Mouse (Mus musculus) heart, adult 11 months (tissue): ENCODE measurements at regions not wholly inside any gene's neighbourhood (a gene's known extent, or its start where the extent isn't known, plus 50 kb on each side); places are given as distances from the start of the nearest gene placed in this dataset.

ENCODE experiments used
- DNase-seq: peaks from one replicate; pipeline ENCODE4 v3.0.0; 2022

DNA sequence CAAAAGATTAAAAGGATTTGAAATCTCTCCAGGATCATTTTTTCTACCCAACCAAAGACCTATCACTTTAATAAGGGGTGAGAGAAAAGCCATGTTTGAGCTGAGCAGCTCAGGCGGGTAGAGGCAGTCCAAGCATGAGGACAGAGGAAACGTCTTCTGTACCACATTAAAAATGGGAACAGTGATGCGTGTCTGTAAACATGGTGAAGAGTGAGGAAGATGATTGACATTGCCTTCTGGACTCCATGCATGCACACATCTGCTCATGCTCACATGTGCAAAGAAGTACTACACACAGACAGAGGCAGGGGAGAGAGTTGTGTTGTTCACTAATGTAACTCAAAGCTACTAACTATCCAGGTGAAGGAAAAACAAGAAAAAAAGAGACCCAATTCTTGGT, 243.4 kb upstream of the Htr2a start:
- no peak for DNase-seq

DNA sequence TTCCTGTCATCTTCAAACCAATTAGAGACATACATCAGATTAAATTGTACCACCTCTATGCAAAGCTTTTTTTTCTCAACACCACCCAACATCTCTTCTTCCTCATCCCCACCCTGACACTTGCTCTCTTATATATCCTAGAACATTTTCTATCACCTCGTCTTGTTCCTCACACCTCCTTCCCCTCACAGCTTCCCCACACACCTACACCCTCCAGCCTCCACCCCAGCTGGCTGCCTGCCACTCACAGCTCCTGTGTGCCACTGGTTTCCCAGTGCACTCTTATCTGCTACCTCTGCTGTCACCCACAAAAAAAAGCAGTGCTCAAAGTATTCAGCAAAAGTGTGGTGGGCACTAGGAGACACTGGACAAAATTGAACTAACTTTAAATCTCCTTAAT, 231.2 kb upstream of the Htr2a start:
- DNase-seq, result no peak

DNA sequence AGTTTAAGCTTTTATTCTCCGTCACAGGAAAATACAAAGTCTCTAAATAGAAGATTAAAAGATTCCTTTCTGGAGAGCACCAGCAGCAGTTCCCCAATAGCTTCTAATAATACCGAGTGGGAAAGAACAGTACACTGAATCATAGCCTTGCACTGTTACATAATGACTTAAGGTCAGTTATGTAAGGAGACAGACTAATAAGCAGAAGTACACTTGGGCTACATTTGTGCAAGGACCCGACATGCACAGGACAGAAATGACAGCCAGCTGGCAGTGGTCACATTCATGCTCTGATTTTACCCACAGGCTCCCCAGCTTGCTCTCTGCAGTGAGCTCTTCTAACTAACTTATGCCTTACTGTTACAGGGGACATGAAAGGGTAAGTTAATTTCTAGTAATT, 212.4 kb upstream of the Htr2a start:
- DNase-seq, result peak; percentile 97

DNA sequence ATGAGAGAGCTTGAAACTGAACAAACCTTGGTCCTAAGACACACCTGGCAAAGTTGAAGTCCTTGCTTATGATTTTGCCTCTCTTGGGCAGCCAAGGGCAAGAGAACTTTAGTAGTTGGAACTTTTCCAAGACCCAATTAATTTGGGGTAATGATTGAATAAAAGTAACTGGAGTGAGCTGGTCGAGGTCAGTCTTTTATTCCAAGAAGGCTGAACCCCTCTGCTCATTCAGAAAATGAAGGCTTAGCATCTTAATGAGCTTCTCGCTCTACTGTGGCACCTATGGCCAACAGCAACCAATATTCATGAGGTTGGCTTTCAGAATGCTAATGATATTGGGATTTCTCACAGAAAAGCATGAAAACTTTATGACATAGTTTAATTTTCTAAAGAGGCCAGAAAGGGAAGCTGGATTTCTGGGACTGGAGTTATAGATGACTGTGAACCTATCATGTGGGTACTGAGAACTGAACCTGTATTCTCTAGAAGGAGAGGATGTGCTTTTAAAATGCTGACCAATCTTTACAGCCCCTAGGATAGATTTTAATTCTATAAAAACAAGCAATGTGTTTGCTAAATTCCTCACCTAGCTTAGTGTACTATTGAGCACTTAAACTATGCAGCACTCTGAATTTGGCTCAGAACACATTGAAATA, 176.5 kb upstream of the Htr2a start:
- DNase-seq, result no peak

DNA sequence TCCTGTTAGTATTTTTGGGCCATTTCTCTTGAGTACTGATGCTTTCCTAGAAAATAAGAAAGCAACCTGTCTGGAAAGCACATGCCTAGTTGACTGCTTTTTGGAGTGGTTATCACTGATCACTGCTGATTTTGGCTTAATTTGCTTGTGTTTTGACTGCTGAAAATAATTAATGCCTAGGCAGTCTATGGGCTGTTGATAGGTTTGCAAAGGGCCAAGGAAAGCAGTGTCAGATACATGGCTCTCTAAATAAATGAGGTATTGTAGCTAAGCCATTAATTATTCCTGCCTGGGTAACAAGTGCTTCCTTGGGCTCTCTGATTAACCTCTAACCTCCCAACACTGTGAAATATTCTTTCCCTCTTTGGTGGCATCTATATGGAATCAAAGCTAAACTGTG, 145.1 kb upstream of the Htr2a start:
- no peak for DNase-seq

DNA sequence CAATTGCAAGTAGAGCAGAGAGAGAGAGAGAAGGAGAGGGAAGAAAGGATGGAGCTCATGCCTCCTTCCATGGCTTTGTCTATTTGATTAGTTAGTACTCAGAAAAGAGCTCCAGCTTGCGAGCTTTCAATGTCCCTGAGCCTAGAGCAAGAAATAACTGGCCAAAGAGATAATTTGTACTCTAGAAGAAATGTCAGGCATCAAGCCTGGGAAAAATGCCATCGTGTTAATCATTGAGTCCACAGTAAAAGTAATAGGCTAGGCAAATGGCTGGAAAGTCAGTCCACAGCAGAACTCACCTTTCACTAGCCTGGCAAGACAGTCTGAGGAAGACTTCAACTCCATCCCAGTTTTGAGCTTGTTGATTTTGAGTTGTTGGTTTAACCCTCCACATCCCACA, 129.1 kb upstream of the Htr2a start:
- peak; percentile 19 for DNase-seq

DNA sequence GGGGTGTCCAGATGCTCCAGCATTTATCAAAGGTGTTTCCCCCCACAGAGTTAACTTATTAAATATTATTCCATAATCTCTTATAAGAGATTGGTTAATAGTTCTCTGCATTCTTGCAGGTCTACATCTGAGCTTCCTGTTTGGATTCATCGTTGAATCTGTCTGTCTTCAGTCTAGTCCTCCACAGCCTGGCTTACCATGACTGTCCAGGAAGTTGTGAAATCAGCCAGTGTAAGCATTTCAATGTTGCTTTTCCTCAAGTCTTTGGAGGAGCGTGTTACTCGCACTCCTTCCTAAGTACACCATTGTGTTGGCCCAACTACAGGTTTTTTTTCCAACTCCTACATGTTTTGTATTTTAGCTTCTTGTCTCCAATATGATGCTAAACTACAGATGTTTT, 124.2 kb upstream of the Htr2a start:
- no peak for DNase-seq

DNA sequence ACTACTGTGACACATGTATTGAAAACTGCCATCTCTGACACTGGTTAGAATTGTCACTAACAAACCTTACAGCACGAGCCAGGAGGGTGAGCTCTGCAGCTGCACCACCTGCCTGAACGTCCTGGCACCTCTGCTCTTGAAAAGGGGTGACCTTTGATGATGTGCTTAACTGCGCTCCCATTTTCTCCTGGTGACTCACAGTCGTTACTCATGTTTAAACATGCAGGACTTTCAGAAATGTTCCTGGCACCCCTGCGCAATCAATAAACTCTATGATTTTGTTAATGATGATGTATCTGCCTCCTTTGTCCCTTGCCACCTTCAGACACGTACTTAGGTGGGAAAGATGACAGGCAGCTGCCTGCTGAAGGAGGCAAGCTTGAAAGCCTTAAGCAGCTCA, 121.1 kb upstream of the Htr2a start:
- no peak for DNase-seq

DNA sequence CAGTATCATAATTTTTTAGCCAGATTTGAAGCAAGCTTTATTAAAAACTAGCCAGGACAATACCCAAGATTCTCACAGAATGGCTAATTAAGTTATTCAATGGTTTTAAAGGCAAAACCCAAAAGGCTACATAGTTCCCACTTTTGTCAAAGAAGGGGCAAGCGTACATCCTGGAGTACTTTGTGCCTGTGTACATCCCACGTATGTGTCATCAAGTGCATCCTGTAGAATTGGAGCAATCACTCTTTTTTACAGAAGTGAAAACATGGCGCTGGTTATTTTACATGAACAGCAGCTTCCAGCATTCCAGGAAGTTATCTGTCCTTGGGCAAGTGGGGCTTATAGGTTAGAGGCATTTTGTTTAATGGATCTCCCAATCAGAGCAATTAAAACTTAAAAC, 119.0 kb upstream of the Htr2a start:
- DNase-seq, result no peak

DNA sequence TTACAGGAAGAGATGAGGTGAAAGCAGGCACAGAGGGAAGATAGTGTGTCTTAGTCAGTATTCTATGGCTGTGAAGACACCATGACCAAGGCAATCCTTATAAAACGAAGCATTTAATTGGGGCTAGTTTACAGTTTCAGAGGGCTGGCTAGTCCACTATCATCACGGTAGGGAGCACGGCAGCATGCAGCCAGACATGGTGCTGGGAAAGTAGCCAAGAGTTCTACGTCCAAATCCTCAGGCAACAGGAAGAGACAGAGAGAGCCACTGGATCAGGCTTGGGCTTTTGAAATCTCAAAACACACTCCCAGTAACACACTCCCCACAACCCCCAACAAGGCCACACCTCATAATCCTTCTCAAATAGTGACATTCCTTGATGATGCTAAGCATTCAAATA, 113.4 kb upstream of the Htr2a start:
- no peak for DNase-seq

DNA sequence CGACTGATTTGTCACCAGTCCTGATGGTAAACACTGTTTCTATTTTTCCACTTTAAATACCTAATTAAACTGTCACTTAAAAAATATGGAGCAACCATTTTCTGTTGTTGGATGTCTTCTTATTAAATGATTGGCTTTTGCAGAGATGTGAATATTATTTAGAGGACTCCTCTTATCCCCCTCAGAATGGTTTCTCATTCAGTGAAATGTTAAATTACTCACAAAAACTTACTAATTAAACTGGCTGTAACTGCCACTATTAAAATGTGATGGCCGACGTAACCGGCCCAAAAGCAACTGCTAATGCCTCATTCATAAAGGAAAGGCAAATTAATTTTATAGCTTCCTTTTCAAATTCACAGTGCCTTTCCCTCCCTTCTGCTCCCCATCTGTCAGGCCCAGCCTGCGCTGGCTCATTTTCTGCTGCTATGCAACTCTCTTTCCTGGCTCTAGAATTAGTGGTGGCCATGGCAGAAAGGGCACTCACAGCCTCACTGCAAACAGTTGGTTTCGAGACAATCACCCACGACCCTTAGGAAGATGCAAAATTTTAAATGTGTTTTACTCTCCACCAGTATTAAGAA, 111.2 kb upstream of the Htr2a start:
- no peak for DNase-seq

DNA sequence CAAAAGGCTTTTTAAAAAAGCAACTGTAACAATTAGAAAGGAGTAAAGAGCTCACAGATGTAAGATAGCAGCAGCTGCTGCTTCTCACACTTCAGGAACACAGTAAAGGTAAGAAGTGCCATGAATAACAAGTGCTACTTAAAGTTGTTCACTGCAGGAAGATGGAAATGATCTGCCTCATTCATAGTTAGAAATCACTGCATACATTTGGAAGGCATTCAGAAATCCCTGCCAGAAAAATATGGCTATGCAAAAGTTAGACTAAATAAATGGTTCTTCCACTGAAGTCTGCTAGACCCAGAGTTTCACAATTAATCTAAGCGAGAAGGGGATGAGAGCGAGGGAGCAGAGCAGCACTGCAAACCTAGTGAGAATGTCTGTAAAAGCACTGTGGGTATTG, 102.5 kb upstream of the Htr2a start:
- DNase-seq, result no peak

DNA sequence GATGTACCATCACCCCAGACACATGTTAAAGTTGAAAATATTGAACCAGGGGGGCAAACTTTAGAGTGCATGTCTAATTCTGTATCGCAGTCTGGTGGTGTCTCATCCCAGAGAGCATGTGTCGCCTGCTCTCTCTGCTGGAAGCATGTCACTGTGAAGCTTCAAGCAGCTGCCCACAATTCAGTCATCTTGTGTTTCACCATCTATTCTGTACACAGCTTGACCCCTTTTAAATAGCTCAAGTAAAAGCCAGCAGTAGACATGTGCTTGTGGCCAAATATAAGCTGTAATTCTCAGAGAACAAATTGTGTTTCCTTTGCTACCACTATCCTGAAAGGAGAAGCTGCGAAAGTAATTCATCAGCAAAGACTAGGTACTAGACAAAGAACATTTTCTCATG, 96.6 kb upstream of the Htr2a start:
- DNase-seq, result no peak

DNA sequence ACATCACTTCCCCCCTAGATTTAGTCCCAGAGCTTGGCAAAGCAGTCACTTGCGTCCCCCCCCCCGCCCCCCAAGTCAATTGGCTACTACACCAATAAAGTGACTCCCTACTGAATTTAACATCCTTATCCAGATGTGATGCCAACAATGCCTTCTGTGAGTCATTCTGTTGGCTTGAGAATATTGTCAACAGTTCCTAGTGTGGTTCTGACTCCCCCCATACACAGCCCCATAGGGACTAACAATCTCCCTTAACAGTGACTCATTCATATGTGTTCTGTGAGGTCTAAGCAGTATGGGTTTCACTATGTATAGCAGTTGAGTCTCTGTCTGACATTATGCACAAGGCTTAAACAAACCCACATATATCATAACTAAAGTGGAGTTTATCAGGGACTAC, 89.5 kb upstream of the Htr2a start:
- DNase-seq, result no peak

DNA sequence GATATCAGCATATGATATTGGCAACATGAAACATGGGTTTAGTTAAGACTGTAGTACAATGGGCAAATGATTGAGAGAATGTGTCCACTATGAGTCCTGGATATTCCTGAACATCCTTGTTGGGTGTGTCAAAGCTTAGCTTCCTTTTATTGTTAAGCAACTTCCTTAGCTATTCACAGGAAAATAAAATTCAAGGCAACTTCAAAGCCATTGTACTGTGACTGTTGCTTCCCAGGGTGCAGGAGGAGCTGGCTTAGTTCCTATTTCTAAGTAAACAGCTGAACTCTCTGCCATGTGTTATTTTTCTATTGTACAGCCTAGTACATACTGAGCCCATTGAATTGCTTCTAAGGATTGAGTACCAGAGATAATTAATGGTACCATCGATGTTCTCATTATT, 87.0 kb upstream of the Htr2a start:
- peak; percentile 93 for DNase-seq

DNA sequence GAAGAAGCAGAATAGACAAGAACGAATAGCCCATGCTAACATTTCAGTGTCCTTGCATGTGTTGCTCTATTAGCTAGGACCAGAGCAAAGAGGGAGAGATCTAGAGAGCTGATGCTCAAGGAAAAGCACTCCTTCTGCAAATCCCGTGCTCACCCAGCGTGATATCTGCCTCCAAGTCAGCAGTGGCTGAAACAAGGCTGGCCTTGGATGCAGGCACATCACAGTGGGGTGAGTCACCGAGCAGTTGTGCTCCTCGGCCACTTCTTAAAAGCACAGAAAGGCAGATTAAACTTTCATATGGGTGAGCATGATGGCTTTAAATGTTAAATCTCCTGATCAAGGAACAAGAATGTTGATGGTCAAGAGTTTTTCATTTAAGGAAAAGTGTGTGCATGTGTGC, 82.3 kb upstream of the Htr2a start:
- no peak for DNase-seq
